Mouse (Mus musculus) kidney, postnatal 25 days (tissue): ENCODE data around the gene Lig4.

Experiments used
- DNase-seq, 2 experiments: peaks; one replicate each; pipeline ENCODE4 v3.0.0; 2021; ENCODE audit warnings: mixed read lengths in 2 of 2

Gene Lig4

DNA sequence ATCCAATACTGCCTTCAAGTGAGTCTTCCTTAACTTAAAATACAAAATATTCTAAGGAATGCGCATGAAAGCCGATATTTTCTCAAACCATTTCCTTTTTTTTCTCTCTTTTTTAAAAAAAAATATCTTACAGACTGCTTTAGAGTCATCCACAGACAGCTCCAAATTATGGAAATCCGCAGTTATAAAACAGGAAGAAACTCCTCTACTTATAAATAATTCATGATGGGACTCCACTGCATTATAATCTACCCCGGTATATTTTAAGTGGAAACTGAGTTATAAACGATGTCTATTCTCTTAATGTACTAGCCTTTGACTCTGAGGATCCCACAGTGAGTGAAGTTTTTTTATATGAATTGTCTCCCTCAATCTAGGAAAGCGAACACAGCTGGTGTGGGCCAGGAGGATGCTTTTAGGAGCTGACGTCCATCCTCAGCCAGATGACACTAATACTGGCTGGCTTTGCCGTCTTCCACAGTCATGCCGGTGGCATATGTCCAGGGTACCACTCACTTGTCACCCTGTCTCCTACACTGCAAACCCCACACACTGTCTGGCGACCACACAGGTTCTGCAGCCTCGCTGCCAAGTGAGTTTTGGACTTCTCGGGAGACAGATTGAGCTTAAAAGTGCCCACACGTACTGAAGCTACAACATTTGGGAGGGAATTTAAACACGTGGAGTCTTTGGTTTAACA lies 47.6 kb downstream of the Lig4 start:
- DNase-seq = no peak
